Mouse (Mus musculus) cortical plate, adult 2 months (tissue): Measurements from ENCODE around the gene Fam173a. TPM values are rescaled to one million over a fixed set of nuclear protein-coding genes. Genes with fewer than 3 reads are reported as not detected.

Experiments
- H3K27ac ChIP-seq: fragments of 200-500 bp; 2 replicates; pipeline ENCODE4 v1.5.1; 2012; ENCODE audit warnings: low read length, control low read depth, inconsistent platforms; ENCODE audit not compliant: insufficient read depth
- H3K4me1 ChIP-seq: fragments of 200-500 bp; 2 replicates; pipeline ENCODE4 v1.6.1; 2011; ENCODE audit warnings: low read length; ENCODE audit not compliant: control insufficient read depth, insufficient read depth
- H3K4me3 ChIP-seq: fragments of 200-500 bp; 2 replicates; pipeline ENCODE4 v1.5.1; 2011; ENCODE audit warnings: mild to moderate bottlenecking, low read length, control low read depth; ENCODE audit not compliant: insufficient read depth
- CTCF ChIP-seq: fragments of 200-500 bp; IDR thresholded peaks from 2 replicates; pipeline ENCODE4 v1.5.1; 2011; ENCODE audit warnings: mild to moderate bottlenecking, control low read depth, low read length; ENCODE audit not compliant: insufficient read depth; ENCODE audit errors: extremely low read depth
- POLR2A ChIP-seq: fragments of 200-500 bp; IDR thresholded peaks from 2 replicates; pipeline ENCODE4 v1.6.1; 2011; ENCODE audit warnings: mild to moderate bottlenecking, low read length, control low read depth; ENCODE audit not compliant: insufficient read depth; ENCODE audit errors: extremely low read depth
- polyA plus RNA-seq: library from polyadenylated mRNA; depleted of rRNA; stranded (reverse); fragments of >200 nt; gene quantifications from 2 replicates; pipeline ENCODE4 v1.2.3, GENCODE M21; 2012

The Fam173a gene
- polyA plus RNA-seq, 1 experiment: 152 TPM

DNA sequence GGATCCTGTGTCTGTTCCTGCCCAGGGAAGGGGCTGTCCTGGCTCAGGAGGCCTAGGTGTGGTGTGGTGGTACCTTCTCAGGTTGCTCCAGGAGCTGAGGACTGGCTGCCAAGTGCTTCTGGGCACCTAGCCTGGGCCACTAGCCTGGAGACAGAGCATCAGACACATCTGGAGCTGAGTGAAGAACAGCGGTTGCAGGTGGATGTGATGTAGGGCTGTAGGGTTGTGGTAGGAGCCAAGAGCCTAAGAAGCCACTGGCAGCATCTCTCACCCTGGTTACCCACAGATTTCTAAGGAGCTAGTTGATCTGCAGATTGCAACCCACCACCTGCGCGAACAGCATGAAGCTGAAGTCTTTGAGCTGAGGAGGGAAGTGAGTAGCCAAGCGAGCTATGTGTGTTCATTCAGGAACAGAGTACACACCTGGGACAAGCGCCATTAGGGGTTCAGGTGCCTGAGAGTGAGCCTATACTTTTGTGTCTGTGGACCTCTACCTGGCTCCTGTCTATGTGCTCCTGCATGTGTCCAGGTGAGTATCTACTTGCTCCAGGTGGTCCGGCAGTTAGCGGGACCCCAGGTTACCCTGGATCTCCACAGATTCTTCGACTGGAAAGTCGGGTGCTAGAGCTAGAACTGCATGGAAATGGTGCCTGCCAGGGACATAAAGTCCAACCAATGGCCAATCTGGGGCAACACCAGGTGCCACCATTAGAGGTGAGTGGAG, 5.8 kb downstream of the Fam173a start:
- no peak overlapping the region for H3K27ac ChIP-seq
- H3K4me1 ChIP-seq: peaks cover 10% of the 10 kb centered on the region
- no peak overlapping the region for H3K4me3 ChIP-seq
- TF ChIP-seq CTCF (no peak), POLR2A (0 out of 2 replicates have a peak, but pooled peaks have one; percentile 5)

DNA sequence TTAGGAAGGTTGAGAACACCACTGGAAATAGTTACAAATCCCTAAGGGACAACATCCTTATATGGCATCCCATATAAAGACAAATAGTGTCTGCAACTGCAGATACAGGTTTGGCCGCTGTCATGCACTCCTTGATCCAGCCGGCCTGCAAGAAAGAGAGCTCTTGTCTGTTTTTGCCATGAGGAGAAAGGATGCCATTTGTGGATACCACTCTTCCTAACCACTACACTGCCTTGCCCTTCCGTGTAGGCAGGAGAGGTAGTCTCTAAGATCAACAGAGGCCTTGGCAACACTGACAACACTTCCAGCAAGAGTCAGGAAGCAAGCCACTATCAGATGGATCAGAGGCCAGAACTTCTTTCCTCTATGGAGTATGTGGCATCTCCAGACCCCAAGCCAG, 6.4 kb downstream of the Fam173a start, which contains the start of gene Ccdc78:
TSS of gene Ccdc78 (plus strand) at position 301 of the 400 bp plus-strand sequence.
- TF ChIP-seq CTCF: no peak
- no peak for TF ChIP-seq POLR2A
- 0 out of 2 replicates have a peak within 1 kb of the TSS, but pooled peaks have one; percentile 55 for H3K27ac ChIP-seq

DNA sequence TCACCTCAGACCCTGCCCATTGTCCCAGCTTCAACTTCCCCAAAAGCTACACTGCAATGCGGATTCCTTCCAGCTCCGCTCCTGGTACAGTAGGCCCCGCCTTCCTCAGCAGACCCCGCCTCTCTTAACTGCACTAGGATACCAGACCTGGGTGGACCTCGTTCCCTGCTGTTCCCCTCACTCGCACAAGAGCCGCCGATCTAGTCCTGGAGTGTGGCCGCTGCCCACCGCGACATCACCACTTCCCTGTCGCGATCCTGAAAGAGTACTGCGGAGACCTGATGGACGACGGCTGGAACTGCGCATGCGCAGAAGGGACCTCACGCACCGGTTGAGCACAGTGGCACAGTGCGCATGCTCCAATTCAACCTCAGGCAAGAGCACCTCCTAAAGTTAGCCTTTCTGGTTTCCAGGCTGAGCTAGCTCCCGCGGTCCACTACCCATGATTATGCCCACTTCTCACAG, 7.4 kb downstream of the Fam173a start, which contains the start of gene Haghl:
TSS of gene Haghl (minus strand) at position 393 of the 465 bp plus-strand sequence.
- H3K4me1 ChIP-seq: peaks cover 7% of the 10 kb centered on the region
- no peak for TF ChIP-seq CTCF
- peak; percentile 94 for TF ChIP-seq POLR2A
- peak within 1 kb of the TSS; percentile 74 for H3K4me3 ChIP-seq

More for the DNA sequence above, 6.4 kb downstream of the Fam173a start, which contains the start of gene Ccdc78:
- Histone ChIP-seq H3K4me3 (peak within 1 kb of the TSS; percentile 74), H3K4me1 (peaks cover 8% of the 10 kb centered on the region)

DNA sequence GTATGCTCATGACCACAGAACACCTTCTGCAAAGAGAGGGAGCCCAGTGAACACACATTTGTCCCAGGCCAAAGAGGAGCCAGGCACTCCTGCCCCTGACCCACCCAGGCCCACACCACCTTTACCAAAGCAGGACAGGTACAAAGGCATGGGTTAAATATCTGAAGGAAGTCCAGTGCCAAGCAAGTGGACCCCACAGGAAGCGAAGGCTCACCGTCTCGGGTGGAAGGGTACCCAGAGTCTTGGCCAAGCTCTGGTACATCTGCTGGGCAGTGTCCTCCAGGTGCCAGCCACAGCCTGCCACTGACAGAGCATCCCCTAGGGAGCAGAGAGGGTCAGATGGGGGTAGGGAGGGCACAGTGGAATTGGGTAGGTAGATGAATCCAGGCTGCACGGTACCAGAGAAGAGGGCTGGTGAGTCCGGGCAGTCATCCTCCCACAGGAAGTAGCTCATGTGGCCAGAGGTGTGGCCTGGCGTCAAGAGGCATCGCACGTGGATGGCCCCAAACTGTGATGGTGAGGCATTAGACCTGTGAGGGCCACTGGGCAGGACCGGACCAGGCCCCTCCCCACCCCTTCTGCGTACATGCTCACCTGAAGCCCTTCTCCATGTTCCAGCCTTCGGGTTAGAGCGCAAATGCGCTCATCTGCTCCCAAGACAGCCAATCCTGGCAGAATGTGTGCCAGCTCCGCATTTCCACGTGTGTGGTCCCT, 8.7 kb downstream of the Fam173a start:
- peak overlapping the region; percentile 74 for H3K4me3 ChIP-seq
- H3K4me1 ChIP-seq: peaks cover 7% of the 10 kb centered on the region
- TF ChIP-seq POLR2A (no peak), CTCF (no peak)
- H3K27ac ChIP-seq: no peak overlapping the region

More for the DNA sequence above, 7.4 kb downstream of the Fam173a start, which contains the start of gene Haghl:
- peak within 1 kb of the TSS; percentile 55; the same call in 1 of the 2 replicates for H3K27ac ChIP-seq

DNA sequence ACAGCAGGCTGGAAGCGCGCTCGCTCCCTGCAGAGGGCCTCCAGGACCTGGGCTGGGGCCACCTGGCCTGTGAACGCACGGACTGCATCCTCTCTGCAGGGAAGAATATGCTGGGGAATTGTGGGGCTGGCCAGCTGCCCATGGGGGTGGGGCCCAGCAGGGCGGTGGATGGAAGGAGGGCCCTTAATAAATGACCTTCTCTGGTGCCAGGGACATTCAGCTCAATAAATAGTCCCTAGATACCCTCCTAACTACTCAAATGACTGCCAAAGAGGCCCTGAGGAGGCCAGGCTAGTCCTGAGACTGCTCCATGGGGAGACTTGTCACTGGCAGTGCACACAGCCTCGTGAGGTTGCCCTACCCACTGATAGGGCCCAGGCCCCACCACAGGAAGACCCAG, 9.6 kb downstream of the Fam173a start:
- TF ChIP-seq POLR2A: 0 out of 2 replicates have a peak, but pooled peaks have one; percentile 11
- no peak for TF ChIP-seq CTCF
- H3K27ac ChIP-seq: no peak overlapping the region

DNA sequence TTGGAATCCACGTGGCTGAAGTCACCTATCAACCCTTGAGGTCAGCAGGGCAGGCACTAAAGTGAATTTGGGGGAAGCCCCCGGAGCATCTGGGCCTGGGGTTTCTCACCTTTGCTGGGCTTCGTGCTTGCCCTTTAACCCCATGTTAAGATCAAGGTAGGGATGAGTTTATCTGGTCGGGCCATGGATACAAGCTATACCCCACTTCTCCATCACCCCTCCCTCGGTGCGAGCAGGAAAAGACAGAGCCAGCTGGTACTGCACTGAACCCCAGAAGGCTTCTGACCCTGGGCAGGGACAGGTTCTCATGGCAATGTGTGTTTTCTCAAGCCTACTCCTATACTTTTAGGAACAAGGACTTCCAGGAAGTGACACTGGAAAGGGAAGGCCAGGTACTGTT, 11.4 kb downstream of the Fam173a start:
- peaks cover 7% of the 10 kb centered on the region for H3K4me1 ChIP-seq
- TF ChIP-seq POLR2A: no peak
- H3K4me3 ChIP-seq: no peak overlapping the region
- H3K27ac ChIP-seq: no peak overlapping the region

More for the DNA sequence above, 9.6 kb downstream of the Fam173a start:
- Histone ChIP-seq H3K4me1 (peaks cover 7% of the 10 kb centered on the region), H3K4me3 (peak overlapping the region; percentile 74; the same call in 1 of the 2 replicates)

DNA sequence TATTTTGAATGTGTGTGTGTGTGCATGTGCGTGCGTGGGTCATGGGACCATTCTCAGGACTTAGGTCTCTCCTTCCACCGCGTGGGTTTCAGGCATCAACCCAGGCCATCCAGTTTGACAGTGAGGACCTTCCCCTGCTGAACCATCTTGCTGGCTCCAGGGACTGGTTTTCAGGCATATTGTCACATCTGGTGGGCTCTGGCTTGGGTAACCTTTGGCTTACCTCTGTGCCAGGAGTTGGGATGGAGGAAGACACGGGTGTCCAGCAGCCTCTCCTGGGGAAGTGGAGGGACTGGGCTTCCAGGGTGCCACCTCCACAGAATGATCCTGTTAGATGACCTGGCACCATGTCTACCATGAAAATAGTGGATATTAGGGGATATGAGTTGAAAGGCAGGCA, 14.8 kb downstream of the Fam173a start:
- TF ChIP-seq CTCF: no peak
- no peak for TF ChIP-seq POLR2A
- Histone ChIP-seq H3K4me1 (peaks cover 4% of the 10 kb centered on the region; the same call in 1 of the 2 replicates), H3K27ac (no peak overlapping the region), H3K4me3 (no peak overlapping the region)

DNA sequence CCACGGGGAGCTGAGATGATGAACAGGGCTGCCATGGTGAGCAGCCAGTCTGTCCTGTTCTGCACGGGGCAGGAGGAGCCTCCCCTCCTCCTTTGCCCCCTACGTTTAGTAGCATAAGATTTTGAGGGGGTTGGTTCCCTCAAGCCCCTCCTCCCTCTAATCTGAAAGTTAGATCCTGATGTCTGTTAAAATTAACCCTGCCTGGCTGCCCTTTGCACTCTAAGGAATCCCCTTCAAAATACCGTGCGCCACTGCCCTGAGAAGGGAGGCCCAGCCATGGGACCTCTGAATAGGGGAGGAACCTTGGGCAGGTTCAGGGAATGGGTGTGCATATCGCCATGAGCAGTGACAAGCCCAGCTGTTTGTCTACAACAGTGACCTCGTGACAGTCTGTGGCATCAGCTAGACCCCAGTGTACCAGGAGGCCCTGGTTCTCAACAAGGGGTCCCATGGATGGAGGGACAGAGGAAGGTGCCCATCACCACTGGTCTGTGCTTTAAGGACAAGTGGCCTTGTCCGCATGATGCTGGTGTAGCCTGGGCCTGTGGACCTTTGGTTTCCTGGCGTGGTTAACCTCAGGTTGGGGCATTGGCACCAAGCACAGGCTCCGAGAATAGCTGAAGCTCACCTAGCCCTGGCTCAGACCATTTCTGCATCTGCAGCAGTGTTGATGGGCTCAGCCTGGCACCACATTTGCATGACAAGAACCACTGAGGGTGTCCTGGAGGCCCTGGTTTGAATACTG, 17.2 kb downstream of the Fam173a start:
- Histone ChIP-seq H3K4me3 (no peak overlapping the region), H3K27ac (no peak overlapping the region), H3K4me1 (peaks cover 4% of the 10 kb centered on the region; the same call in 1 of the 2 replicates)
- no peak for TF ChIP-seq CTCF
- TF ChIP-seq POLR2A: no peak
